Mouse (Mus musculus) E14TG2a.4 (cell line): Measurements from ENCODE around the gene Kcnk6.

Experiments
- CTCF ChIP-seq: conservative IDR thresholded peaks from 2 replicates; pipeline ENCODE4 v1.5.1; 2014; ENCODE audit warnings: low read length
- NANOG ChIP-seq: IDR thresholded peaks from 2 replicates; pipeline ENCODE4 v1.6.1; 2014; ENCODE audit warnings: borderline replicate concordance, low read length, mixed read lengths
- POU5F1 ChIP-seq: IDR thresholded peaks from 2 replicates; pipeline ENCODE4 v1.6.1; 2014; ENCODE audit warnings: low read length, borderline replicate concordance

GRCm38 (mm10) chr7:29246619-29247313 is 14.5 kb upstream of the Kcnk6 start:
- TF ChIP-seq CTCF, result no peak
- TF ChIP-seq POU5F1, result no peak
- TF ChIP-seq NANOG, result no peak
